Mouse (Mus musculus): ENCODE measurements around the gene Ptprn2. TPM values are rescaled to one million over a fixed set of nuclear protein-coding genes. Genes with fewer than 3 reads are reported as not detected.

The Ptprn2 gene
- polyA plus RNA-seq, 3 experiments from 2014 or later: 0.14 TPM; not detected in 2

DNA sequence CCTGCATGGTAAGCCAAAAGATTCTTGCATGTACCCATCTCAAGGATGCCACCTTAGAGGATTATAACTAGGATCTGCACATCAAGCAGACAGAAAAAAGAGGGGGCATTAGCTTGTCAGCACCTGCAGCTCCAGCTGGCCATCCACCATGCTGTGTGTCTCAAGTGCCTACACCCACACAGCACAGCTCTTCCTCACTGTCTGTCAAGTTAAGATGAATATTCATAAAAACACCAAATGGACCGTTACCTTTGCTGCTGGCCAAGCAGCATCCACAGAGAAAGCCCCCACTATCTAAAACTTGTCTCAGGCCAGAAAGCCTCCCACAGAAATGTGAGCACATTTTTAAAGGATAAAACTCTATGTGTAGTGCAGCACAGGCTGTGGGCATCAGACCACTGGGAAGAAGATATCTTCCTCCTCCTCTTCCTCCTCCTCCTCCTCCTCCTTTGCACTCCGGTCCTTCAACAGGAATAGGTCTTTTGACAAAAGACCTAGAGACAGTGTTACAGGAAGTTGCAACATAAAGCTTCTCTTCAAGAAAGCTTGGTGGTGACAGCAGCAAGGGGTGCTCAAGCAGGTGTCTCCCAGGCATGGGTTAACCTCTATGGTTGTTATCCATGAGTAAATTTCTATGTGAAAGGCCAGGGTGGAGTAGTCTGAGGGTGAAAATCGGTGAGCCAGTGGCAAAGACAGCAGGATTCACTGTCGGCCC is 750.7 kb downstream of the Ptprn2 start:
- no peak for ATAC-seq

- ATAC-seq: no peak
Measured at GRCm38 (mm10) chr12:117236981-117237380, 751.5 kb downstream of the Ptprn2 start.

- ATAC-seq: no peak
Measured at GRCm38 (mm10) chr12:117239927-117240715, 754.6 kb downstream of the Ptprn2 start.

DNA sequence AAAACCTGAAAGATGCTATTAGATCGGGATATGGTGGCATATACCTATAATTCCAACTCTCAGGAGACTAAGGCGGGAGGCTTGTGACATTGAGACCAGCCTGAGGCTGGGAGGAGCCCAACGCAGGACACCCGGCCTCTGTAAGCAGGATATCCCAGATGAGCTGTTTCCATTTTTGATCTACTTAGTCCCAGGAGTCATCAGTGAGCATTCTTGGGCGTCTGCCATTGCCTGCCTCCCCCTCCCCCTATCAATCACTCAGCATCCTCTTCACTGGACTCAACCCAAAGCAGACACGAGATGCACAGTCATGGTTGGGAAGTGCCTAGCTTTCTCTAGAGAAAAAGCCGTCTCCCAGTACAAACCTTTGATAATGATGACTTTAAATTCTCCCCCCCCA is 756.7 kb downstream of the Ptprn2 start:
- ATAC-seq: no peak

- ATAC-seq: no peak
Measured at GRCm38 (mm10) chr12:117245885-117246478, 760.5 kb downstream of the Ptprn2 start.

GRCm38 (mm10) chr12:117250465-117250864 is 764.9 kb downstream of the Ptprn2 start:
- ATAC-seq: no peak

- ATAC-seq: no peak
Measured at GRCm38 (mm10) chr12:117251663-117252425, 766.3 kb downstream of the Ptprn2 start.

GRCm38 (mm10) chr12:117252426-117252779 is 766.9 kb downstream of the Ptprn2 start:
- no peak for ATAC-seq

- ATAC-seq: no peak
Measured at GRCm38 (mm10) chr12:117254356-117254755, 768.8 kb downstream of the Ptprn2 start.

GRCm38 (mm10) chr12:117255325-117255724 is 769.8 kb downstream of the Ptprn2 start:
- ATAC-seq: no peak

- no peak for ATAC-seq
Measured at GRCm38 (mm10) chr12:117255776-117256342, 770.3 kb downstream of the Ptprn2 start.

DNA sequence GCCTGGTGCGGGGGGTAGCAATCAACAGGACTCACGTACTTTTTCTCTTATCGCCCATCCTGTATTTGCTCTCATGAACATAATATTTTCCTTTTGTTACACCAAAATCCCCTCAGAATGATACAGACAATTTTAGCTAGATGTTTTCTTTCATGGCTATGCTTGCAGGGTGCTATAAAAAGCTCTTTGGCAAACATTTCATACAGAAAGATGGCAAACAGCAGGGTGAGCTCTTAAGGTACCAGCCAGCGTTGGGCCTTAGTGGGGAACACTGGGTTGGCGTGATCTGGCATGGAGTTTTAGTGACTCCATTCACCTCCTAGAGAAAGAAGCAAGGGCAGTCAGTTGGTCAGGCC is 771.3 kb downstream of the Ptprn2 start:
- ATAC-seq: no peak

DNA sequence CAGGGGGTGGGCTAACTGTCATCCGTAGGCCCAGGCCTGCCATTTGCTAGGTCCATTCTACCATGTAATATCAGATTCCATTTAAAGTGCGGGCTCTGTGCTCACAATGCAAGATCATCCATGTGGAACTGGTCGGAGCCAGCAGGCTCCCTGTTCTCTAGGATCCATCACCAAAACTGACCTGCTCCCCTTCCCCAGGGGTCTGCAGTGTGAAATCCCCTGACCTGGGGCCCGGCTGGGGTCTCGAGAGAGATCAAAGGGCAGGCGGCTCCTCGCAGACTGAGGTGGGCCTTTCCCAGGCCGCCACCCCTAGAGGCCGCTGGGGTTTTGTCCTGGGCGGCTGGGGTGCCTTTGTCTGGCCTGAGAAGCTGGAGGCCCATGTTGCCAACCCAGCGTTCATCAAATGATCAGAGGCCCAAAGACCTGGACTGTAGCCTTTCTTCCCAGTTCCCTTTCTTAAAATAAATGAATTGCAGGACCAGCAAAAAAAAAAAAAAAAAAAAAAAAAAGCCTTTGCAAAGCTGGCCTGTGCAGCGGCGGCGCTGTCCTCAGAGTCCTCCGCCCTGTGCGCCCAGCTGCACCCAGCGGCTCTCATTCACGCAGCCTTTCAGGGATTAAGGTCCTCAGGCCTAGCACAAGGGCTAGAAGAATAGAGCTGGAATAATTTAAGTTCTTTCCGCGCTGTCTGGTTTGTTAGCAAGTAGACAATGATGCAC is 771.8 kb downstream of the Ptprn2 start:
- ATAC-seq: no peak

- ATAC-seq: no peak
Measured at GRCm38 (mm10) chr12:117257921-117258497, 772.5 kb downstream of the Ptprn2 start.

- no peak for ATAC-seq
Measured at GRCm38 (mm10) chr12:117260391-117261164, 775.1 kb downstream of the Ptprn2 start.

DNA sequence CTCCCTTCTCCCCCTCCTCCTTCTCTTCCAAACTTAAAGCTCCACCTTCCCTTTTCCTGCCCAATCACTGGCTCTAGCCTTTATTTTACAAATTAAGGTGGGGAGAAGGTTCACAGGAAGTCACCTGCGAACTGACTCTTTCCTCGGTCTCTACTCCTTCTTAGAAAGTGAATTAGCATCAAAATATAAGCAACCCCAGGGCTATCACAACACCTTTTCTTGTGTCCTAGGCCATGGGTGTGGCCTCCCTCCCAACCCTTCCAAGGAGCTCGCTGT is 775.6 kb downstream of the Ptprn2 start:
- ATAC-seq: no peak

GRCm38 (mm10) chr12:117262003-117262402 is 776.5 kb downstream of the Ptprn2 start:
- no peak for ATAC-seq

DNA sequence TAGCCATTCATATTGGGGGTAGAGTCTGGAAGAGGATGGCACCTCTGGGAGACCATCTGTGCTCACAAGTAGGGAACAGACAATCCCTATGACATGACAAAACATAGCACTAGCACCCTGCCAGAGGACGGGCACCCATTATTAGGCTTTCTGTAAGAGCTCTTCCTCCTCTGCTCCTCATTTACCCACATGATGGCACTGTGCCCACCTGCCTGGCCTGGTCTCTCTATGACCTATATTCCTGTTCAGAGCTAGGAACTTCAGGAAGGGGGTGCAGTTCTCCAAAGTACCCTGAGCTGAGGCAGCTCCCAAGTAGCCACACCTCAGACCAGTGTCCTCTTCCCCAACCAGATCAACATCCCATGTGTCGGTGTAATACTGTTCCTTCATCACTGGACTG is 777.6 kb downstream of the Ptprn2 start:
- no peak for ATAC-seq

DNA sequence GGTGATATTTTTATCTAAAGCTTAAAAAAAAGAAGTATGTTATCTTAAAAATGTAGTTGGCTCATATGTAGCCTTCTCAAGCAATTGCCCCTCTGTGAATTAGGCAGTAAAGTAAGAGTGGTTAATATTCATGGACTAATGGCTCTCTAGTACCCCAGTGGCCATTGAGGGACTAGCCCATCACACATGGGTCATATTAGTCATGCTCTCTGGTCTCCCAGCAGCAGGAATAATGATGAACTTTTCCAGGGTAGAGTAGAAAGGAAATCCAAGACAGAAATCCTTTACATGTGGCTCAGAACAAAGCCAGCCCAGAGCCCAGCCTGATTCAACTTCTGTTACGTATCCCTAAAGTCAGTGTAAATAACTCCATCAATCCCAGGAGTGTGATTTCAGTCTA is 779.7 kb downstream of the Ptprn2 start:
- ATAC-seq: no peak

GRCm38 (mm10) chr12:117268543-117269172 is 783.1 kb downstream of the Ptprn2 start:
- ATAC-seq: no peak

DNA sequence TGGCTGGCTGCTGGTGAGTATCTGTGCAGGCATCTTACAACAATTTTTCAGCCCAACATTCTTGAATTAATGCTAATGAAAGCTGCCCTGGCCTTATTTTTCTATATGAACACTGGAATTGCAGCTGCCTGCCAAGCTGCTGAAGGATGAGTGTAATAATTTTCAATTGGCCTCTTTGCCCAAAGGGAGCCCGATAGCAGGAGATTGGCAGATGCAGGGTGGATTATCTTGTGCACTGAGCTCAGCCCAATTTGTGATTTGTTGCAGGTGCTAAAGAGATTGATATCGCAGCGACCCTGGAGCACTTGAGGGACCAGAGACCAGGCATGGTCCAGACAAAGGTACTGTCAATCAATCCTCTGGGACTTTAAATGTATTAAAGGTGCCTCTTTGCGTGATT is 783.8 kb downstream of the Ptprn2 start:
- no peak for ATAC-seq
